Mouse (Mus musculus): ENCODE measurements around the gene Kctd6. TPM values are rescaled to one million over a fixed set of nuclear protein-coding genes. Genes with fewer than 3 reads are reported as not detected.
A peak's percentile ranks its signal among the peaks of the same experiment; 100 is the strongest.

The Kctd6 gene
- polyA plus RNA-seq, 1 experiment from 2014 or later: 18.3 TPM

DNA sequence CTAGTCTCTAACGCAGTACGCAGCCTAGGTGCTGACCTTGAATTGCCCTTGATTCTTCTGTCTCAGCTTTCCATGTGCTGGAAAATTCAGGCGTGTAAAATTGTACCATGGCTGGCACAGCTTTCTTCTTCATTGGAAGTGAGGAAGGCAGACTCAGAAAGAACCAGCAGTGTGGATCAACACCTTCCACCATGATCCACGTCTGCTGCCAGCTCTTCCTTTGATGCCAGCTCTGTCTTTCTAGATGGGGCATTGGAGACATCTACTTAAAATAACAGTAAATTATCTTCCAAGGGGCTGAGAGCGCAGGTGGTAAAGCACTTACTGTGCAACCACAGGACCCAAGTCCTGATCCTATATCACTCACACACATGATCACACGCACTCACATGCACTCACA lies 21.2 kb upstream of the Kctd6 start:
- no peak overlapping the region for H3K4me2 ChIP-seq
- H3K27me3 ChIP-seq (replicated peaks): no peaks in the 10 kb centered on the region
- H3K4me1 ChIP-seq: no peaks in the 10 kb centered on the region
- H3K9me3 ChIP-seq: no peaks in the 10 kb centered on the region
- H3K9ac ChIP-seq: no peak overlapping the region
- ATAC-seq (replicated peaks): no peak
- no peaks in the 10 kb centered on the region for H3K36me3 ChIP-seq (replicated peaks)
- no peak overlapping the region for H3K4me3 ChIP-seq
- no peak overlapping the region for H3K27ac ChIP-seq
- WGBS: 91% methylated on average over 6 of the region's 6 CpGs

DNA sequence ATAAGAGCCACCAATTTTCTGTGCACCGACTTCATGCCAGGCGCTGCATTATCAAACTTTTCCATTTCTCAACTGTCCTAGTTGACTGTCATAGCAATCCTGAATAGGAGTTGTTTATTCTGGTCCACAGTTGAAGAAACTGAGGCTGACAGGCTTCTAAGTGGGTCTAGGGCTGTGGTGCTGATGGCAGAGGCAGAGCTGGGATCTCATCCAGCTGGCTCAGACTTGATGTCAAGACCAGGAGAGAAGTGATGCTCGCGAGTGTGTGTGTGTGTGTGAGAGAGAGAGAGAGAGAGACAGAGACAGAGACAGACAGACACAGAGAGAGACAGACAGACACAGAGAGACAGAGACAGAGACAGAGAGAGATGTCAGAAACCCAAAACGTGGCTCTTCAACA lies 13.2 kb upstream of the Kctd6 start:
- ATAC-seq (replicated peaks): no peak
- Histone ChIP-seq H3K27ac (no peak overlapping the region), H3K4me2 (no peak overlapping the region), H3K4me1 (no peaks in the 10 kb centered on the region), H3K27me3 (replicated peaks) (no peaks in the 10 kb centered on the region), H3K36me3 (replicated peaks) (no peaks in the 10 kb centered on the region), H3K9me3 (no peaks in the 10 kb centered on the region), H3K4me3 (no peak overlapping the region), H3K9ac (no peak overlapping the region)
- 86% methylated on average over 5 of the region's 5 CpGs for WGBS

DNA sequence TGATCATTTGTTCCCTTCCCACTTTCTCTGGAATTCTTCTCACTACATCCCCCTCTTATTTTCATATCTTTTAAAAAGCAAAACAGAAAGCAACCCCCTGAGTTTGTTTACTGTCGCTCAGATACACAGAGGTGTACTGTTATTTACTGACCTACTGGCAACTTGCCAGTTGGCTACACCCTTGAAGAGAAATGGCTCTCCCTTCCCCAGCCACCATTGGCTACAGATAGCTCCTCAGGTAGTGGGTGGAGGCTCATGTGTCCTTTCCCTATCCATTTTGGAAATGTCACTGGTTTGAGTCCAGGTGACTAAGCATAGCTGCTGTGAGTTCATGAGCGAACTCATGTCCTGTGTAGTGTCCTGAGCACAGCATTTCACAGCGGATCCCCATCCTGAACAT lies 12.2 kb upstream of the Kctd6 start:
- no peak for ATAC-seq (replicated peaks)
- H3K9ac ChIP-seq: no peak overlapping the region
- WGBS: 85% methylated on average over 3 of the region's 3 CpGs
- H3K4me3 ChIP-seq: no peak overlapping the region
- H3K27ac ChIP-seq: no peak overlapping the region
- no peaks in the 10 kb centered on the region for H3K27me3 ChIP-seq (replicated peaks)
- H3K4me2 ChIP-seq: no peak overlapping the region
- H3K4me1 ChIP-seq: no peaks in the 10 kb centered on the region
- no peaks in the 10 kb centered on the region for H3K9me3 ChIP-seq
- H3K36me3 ChIP-seq (replicated peaks): no peaks in the 10 kb centered on the region

DNA sequence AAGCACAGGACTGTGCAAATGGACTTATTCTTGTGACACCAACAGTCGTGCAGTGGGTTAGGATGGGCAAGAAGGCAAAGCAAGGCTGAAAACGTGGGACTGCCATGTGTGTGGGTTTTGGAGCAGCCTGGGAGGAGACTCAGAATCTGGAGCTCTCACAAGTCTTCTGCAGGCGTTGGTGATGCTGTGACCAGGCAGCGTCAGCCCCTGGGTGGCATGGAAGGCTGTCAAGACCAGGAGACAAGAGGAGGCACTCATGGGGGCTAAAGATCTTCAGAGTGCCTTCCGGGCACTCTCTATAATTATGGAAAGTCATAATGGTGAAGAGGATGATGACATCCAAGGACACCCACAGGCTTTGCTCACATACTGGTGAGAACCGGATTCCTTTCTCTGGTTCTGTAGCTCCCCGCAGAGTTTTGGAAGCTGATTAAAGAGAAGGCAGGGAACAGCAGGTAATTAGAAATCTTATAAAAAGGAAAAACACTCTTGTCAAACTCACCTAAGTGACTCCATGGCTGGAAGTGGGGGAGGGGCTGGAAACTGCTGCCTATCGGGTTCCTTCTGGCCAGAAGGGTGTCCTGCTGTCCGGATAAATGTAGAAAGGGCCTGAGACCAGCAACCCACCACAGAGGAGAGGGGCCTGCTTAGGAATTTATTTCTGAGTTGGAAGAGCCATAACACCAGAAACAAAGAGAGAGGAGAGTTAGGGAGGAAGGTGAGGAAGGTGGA lies 7.6 kb upstream of the Kctd6 start:
- H3K27ac ChIP-seq: no peak overlapping the region
- 63% methylated on average over 9 of the region's 9 CpGs for WGBS
- no peaks in the 10 kb centered on the region for H3K9me3 ChIP-seq
- no peaks in the 10 kb centered on the region for H3K4me1 ChIP-seq
- no peak overlapping the region for H3K9ac ChIP-seq
- H3K36me3 ChIP-seq (replicated peaks): no peaks in the 10 kb centered on the region
- H3K27me3 ChIP-seq (replicated peaks): no peaks in the 10 kb centered on the region
- H3K4me2 ChIP-seq: no peak overlapping the region
- no peak for ATAC-seq (replicated peaks)
- no peak overlapping the region for H3K4me3 ChIP-seq

DNA sequence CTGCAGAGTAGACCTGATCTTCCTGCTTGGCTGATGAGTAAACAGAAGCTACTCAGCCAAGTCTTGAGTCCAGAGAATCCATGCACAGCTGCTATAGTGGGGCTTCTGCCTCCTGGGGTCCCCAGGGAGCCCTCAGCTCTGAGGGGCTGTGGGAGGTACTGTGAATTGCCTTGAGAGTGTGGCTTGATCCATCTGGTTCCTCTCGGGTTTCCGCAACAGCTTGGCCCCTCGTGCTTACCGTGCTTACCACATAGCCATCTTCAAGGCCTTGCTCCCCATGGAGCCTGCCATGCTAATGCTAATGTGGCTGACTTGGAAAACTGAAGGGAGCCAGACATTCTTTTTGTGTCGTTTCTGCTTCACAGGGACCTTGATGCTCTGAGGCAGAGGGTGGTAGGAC lies 6.8 kb upstream of the Kctd6 start:
- Histone ChIP-seq H3K27me3 (replicated peaks) (no peaks in the 10 kb centered on the region), H3K4me1 (no peaks in the 10 kb centered on the region), H3K9ac (no peak overlapping the region), H3K4me3 (no peak overlapping the region), H3K36me3 (replicated peaks) (no peaks in the 10 kb centered on the region), H3K9me3 (no peaks in the 10 kb centered on the region), H3K27ac (no peak overlapping the region), H3K4me2 (no peak overlapping the region)
- ATAC-seq (replicated peaks): peak; percentile 63; the same call in 1 of the 2 replicates
- WGBS: 18% methylated on average over 5 of the region's 5 CpGs

DNA sequence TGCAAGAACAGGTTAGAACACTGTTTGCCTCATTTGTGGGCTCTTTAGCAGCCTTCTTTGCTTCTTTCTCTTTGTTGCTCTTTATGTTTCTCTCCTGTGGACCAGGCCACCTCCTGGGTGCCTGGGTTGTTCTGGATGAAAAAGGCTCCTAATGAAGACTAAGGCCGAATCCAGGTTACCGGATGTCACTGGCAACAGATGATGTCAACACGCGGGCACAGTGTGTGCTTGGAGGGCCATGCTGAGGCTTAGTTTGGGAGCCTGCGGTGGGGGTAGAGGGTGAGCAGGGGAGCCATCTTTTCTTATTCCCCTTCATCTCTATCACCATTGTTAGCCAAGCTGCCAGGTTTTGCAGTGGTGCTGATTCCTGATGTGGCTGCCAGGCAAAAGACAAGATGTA lies 6.4 kb upstream of the Kctd6 start:
- no peaks in the 10 kb centered on the region for H3K9me3 ChIP-seq
- no peak overlapping the region for H3K4me3 ChIP-seq
- no peak overlapping the region for H3K9ac ChIP-seq
- WGBS: 62% methylated on average over 5 of the region's 5 CpGs
- no peak overlapping the region for H3K4me2 ChIP-seq
- H3K27ac ChIP-seq: no peak overlapping the region
- H3K27me3 ChIP-seq (replicated peaks): no peaks in the 10 kb centered on the region
- peak; percentile 55; the same call in 1 of the 2 replicates for ATAC-seq (replicated peaks)
- no peaks in the 10 kb centered on the region for H3K4me1 ChIP-seq
- no peaks in the 10 kb centered on the region for H3K36me3 ChIP-seq (replicated peaks)

DNA sequence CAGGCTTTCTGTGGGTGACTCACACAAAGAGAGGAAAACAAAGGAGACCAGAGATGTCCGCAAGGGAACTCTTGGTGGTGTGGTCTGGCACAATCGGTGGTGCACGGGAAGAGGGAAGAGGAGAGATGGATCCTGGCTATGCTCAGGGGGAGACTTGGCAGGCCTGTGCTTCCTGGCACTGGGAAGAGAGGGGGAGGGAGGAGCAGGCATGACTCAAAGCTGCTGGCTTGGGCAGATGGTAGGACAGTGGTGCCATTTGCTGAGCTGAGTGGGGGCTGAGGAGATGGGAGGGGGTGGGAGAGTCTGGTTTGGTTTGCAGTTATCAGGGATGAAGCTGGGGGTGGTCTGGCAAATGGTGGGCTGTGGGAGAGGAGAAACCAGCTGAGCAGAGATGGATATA lies 5.1 kb upstream of the Kctd6 start:
- WGBS: 82% methylated on average over 3 of the region's 3 CpGs
- no peak overlapping the region for H3K4me3 ChIP-seq
- no peaks in the 10 kb centered on the region for H3K36me3 ChIP-seq (replicated peaks)
- H3K4me1 ChIP-seq: no peaks in the 10 kb centered on the region; the same call in 1 of the 2 replicates
- H3K9me3 ChIP-seq: no peaks in the 10 kb centered on the region
- H3K4me2 ChIP-seq: no peak overlapping the region
- H3K9ac ChIP-seq: no peak overlapping the region
- no peak for ATAC-seq (replicated peaks)
- no peaks in the 10 kb centered on the region for H3K27me3 ChIP-seq (replicated peaks)
- no peak overlapping the region for H3K27ac ChIP-seq

DNA sequence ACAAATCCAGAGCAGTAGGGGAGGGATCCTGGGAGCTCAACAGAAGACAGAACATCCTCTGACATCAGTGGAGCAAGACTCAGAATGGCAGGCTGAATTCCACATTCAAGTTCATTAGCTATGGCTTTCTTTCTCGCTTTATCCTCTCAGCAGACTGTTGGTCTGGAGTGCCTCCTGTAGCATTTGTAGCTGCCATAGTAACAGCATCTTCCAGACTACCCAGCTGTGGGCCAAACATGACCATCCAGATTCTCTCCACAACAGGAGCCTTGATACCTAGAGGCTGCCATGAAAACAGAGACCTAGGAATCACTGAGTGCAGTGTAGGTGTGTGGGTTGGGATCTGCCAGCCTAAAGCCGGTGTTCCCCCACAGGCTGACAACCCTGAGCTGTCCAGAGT lies 4.0 kb upstream of the Kctd6 start:
- Histone ChIP-seq H3K9ac (no peak overlapping the region), H3K9me3 (no peaks in the 10 kb centered on the region), H3K4me1 (peaks cover 4% of the 10 kb centered on the region), H3K27ac (no peak overlapping the region), H3K36me3 (replicated peaks) (no peaks in the 10 kb centered on the region), H3K27me3 (replicated peaks) (no peaks in the 10 kb centered on the region), H3K4me3 (no peak overlapping the region), H3K4me2 (no peak overlapping the region)
- ATAC-seq (replicated peaks): no peak
- 70% methylated on average over 2 of the region's 2 CpGs for WGBS

DNA sequence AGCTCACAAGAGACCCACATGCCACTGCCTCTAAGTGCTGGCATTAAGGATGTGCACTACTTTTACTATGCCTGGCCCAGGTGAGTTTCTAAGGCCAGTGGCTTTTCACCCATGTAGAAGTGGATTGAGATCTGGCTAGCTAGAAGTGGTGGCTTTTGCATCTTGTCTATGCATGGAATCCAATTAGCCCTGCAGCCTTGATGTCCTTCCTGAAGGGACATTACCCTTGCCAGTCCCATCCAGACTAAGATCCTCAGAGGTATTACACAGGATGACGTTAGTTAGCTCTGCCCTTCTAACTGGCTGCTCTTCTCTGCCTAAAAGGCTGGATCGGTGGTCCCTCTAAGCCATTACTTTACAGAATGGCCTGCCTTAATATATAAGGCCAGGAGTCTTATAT lies 944 bp upstream of the Kctd6 start:
- ATAC-seq (replicated peaks): no peak
- no peak overlapping the region for H3K9ac ChIP-seq
- H3K36me3 ChIP-seq (replicated peaks): no peaks in the 10 kb centered on the region
- H3K4me2 ChIP-seq: no peak overlapping the region
- no peak overlapping the region for H3K4me3 ChIP-seq
- peaks cover 9% of the 10 kb centered on the region; the same call in 1 of the 2 replicates for H3K27me3 ChIP-seq (replicated peaks)
- H3K27ac ChIP-seq: no peak overlapping the region
- no peaks in the 10 kb centered on the region for H3K9me3 ChIP-seq
- peaks cover 16% of the 10 kb centered on the region for H3K4me1 ChIP-seq
- WGBS: 75% methylated on average over 2 of the region's 2 CpGs

DNA sequence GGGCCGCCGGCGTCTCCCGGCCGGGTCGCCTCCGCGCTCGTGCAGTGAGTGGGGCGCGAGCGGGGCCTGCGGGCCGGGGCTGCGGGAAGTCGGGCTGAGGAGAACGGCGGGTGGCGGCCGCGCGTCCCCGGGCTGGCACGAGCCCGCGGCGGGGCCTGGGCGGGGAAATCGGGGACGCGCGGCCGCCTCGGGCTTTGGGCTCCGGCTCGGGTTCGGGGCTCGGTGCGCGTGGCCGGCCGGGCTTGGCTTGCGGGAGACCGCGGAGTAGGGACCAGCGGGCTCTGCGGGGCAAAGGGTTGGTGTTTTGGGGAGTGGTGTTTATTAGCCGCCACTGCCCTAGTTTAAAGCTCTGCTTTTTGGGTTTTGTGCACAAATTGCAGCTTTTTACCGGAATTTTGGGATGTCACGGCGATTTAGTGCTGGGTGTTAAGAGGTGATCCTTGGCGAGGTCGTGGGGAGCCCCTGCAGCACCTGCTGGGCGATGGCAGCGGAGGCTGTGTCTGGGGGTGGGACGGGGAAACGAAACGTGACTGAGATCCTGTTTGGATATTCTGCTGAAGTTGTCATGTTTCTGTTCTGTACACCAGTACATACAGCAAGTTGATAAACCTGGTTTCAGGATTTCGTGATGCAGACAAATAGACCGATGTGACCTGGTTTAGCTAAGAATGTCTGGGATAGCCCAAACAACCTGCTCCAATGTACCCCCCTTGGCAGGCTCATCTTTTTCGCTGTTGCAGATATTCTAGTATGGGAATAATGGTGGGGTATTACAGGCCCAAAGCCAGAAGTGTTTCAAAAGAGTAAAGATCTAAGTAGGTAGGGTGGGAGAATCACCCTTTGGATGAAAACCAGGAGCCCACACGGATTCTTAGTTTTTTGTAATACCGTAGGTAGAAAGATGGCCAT lies 613 bp downstream of the Kctd6 start:
- WGBS: 2% methylated on average over 56 of the region's 63 CpGs
- Histone ChIP-seq H3K4me1 (peaks cover 26% of the 10 kb centered on the region), H3K4me2 (peak overlapping the region; percentile 81), H3K4me3 (peak overlapping the region; percentile 54), H3K27me3 (replicated peaks) (peaks cover 9% of the 10 kb centered on the region; the same call in 1 of the 2 replicates), H3K27ac (peak overlapping the region; percentile 91), H3K9me3 (no peaks in the 10 kb centered on the region), H3K36me3 (replicated peaks) (no peaks in the 10 kb centered on the region), H3K9ac (peak overlapping the region; percentile 79)
- peak; percentile 88 for ATAC-seq (replicated peaks)

DNA sequence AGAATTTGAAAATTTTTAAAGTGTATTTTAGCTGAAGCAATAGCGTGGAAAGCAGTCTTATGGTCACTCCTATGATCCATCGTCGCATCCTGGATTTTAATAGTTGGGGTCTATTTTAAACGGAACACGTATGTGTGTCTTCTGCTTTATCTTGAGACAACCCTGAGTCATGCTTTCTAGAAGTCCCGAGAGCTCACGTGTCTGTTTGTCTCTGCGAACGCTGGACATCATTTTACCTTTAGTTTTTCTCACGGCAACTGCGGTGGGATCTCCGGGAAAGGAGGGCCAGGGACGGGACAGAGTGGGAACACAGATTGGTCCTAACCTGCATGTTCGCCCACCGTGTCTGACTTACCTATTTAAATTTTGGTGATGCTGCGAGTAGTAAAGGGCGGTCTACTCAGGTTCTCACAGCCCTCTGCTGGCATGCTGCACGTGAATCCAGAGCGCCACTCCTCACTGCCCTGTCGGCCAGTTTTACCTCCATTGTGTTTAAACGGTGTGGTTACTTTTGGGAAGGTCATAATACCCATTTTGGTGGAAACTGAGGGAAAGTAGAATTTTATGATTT lies 1.4 kb downstream of the Kctd6 start:
- peak overlapping the region; percentile 81 for H3K4me2 ChIP-seq
- no peak overlapping the region for H3K27ac ChIP-seq
- peak overlapping the region; percentile 79; the same call in 1 of the 2 replicates for H3K9ac ChIP-seq
- WGBS: 17% methylated on average over 21 of the region's 21 CpGs
- H3K4me3 ChIP-seq: peak overlapping the region; percentile 54
- H3K4me1 ChIP-seq: peaks cover 31% of the 10 kb centered on the region
- peaks cover 9% of the 10 kb centered on the region; the same call in 1 of the 2 replicates for H3K27me3 ChIP-seq (replicated peaks)
- no peak for ATAC-seq (replicated peaks)
- H3K36me3 ChIP-seq (replicated peaks): no peaks in the 10 kb centered on the region
- H3K9me3 ChIP-seq: no peaks in the 10 kb centered on the region

DNA sequence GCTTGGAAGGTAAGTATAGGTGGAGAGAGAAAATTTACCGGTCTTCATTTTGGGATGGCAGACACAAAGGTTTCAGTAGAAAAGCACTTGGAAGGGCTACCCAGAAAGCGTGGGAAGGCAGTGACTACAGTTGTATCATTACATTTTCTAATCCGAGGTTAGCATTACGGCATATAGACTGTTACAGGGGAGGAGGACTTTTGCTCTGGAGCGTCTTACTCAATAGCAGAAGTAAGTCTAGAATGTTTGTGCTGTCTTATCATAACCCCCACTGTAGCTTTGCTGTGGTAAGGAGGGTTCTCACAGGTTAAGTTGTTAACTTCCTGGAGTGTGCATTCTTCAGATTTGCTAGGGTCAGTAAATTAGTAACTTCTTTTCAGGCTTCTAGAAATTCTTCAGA lies 2.2 kb downstream of the Kctd6 start:
- H3K4me3 ChIP-seq: peak overlapping the region; percentile 54
- no peak for ATAC-seq (replicated peaks)
- no peak overlapping the region for H3K9ac ChIP-seq
- 72% methylated on average over 5 of the region's 5 CpGs for WGBS
- no peak overlapping the region for H3K27ac ChIP-seq
- no peaks in the 10 kb centered on the region for H3K36me3 ChIP-seq (replicated peaks)
- H3K27me3 ChIP-seq (replicated peaks): peaks cover 9% of the 10 kb centered on the region; the same call in 1 of the 2 replicates
- no peaks in the 10 kb centered on the region for H3K9me3 ChIP-seq
- H3K4me2 ChIP-seq: peak overlapping the region; percentile 81
- H3K4me1 ChIP-seq: peaks cover 31% of the 10 kb centered on the region
